Mouse (Mus musculus) cerebellum, adult 18-20 months (tissue): ENCODE data around the gene Ndufaf2.

Experiments
- DNase-seq, 2 experiments: peaks; one replicate each; pipeline ENCODE4 v3.0.0; 2021

Gene Ndufaf2

DNA sequence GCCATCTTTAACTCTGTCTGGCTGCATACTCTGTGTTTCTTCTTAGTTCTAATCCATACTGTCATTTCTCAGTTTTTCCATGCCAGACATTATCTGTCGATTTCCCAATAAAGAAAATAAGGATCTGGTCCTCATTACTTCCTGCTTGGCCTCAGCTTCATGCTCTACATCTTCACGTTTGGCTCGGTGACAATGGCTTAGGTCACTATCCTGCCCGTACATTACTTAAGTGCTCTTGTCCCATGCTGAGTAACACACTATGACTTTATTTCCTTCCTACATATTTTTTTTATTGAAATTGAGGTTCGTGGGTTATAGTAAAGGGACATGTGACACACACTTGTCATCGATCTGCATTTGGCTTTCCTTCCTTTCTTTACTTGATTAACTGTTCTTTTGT is 143.3 kb downstream of the Ndufaf2 start:
- DNase-seq: no peak

DNA sequence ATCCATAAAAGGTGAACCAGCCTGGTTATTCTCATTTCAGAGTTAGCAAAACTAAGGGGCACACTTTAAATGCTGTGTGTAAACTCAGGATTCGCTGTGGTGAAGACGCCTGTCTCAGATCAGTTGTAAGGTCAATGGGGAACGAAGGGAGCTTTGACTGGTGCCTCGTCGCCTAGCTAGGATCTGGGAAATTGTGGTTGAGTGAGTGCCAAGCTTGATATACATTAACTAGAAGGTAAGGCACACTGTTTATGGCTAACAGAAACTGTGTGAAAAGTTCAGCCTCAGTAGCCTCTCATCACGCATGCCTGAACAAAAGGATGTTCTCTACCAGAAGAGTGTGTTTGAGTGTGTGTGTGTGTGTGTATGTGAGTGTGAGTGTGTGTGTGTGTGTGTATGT is 144.6 kb downstream of the Ndufaf2 start:
- no peak for DNase-seq

DNA sequence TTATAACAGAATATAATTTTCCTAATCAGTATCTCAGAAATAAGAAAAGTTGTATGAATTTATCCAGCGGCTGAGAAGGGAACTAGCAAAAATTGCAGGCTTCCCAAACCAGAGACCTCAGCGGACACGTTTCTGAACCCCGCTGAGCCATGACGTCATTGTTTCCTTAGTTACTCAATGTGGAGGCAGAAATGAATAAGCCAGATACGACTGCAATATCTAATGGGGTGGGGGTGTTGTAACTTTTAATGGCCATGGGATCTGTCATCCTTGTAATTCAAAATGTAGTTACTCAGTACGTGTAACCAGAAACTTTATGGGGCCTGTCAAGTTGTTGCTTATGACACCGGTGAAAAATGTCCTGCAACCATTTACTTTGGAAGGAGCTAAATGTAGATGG is 145.3 kb downstream of the Ndufaf2 start:
- DNase-seq: no peak

DNA sequence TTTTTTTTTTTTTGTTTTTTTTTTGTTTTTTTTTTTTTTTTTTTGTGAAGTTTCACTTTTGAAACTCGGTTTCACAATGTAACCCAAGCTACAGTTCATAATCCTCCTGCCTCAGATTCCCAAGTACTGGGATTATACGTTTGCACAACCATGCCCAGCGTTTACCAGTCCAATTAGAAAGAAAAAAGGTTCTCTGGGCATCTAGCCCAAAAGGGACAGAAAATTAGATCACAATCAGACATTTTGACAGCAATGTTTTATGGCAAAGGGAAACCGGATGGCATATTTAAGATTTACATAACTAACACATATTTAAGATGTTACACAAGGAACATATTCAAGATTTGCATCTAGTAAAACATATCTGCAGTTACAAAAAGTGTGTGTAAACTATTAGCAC is 150.6 kb downstream of the Ndufaf2 start:
- no peak for DNase-seq

DNA sequence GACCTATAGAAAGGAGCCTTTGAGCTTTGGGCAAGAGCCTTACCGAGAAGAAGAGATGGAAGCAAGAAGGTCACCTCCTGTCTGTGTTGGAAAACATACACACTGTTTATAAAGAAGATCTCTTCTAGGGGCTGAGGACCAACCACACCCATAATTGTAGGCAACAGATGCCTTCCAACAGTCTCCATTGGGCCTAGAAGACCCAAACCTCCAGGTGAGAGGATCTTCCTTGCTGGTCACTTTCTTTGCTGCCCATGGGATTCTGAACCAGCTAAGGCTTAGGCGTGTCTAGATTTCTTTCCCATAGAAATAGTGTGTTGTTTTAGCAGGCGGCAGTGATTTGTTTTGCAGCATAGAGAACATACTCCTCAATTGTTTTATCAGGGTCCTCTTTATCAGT is 162.1 kb downstream of the Ndufaf2 start:
- DNase-seq: no peak

DNA sequence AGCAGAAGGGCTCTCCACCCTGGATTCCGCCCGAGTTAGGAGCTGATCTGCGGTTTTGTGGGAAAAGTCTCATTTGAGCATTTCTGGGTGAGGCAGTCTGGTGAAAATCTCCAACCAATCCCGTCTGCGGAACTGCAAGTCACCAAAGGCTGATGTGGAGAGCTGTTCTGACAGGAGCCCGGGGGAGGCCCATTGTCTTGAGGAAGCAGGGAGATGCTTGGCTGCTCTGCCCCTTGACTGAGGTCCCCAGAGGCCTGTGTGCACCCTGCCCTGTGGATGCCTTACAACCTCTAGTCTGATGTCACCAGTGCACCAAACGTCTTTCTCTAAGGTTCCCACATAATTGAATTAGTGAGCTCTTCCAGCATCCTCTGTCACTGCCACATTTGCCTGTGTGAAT is 163.2 kb downstream of the Ndufaf2 start:
- DNase-seq: no peak

DNA sequence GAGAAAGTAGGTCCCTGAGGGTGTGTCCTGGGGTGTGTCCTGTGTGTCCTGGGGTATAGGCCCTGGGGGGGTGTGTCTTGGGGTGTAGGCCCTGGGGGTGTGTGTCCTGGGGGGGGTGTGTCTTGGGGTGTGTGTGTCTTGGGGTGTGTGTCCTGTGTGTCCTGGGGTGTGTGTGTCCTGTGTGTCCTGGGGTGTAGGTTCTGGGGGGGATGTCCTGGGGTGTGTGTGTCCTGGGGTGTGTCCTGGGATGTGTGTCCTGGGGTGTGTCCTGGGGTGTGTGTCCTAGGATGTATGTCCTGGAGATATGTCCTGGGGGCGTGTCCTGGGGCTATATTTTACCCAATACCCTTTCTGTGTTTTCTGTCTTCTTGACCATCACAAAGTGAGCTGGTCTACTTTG is 165.8 kb downstream of the Ndufaf2 start:
- DNase-seq: no peak

DNA sequence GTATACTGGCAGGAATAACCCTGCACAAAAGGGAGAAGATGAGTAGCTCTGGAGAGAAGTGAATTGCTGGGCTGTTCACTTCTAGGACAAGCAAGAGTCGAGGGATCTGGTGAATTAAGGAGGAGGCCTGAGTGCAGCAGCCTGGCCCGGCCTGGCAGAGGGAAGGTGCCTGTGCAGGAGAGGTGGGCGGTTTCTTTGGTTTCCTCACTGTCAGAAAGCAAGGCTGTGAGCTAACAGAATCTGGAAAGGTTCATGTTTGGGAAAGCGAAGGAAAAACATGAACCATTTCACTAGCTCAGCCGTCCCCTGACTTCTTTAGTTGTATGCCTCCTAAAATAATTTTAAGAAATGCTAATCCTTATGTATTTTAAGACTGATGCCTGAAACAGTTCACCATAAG is 173.8 kb downstream of the Ndufaf2 start:
- no peak for DNase-seq

DNA sequence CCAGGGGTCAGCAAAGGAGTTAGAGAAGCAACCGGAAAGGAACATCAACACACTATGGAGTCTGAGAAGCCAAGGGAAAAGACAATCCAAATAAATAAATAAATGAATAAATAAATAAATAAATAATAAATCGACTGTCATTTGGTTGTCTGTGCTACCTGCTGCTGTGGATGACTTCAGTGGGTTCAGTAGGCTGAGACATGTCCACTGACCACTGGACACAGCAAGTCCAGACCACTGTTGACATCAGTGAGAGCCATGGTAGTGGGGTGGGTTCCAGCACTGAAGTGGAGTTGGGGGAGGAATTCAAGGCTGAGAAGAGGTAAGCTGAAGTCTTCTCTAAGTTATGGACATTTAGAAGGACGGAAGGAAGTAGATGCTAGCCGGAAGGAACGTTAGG is 174.2 kb downstream of the Ndufaf2 start:
- no peak for DNase-seq

DNA sequence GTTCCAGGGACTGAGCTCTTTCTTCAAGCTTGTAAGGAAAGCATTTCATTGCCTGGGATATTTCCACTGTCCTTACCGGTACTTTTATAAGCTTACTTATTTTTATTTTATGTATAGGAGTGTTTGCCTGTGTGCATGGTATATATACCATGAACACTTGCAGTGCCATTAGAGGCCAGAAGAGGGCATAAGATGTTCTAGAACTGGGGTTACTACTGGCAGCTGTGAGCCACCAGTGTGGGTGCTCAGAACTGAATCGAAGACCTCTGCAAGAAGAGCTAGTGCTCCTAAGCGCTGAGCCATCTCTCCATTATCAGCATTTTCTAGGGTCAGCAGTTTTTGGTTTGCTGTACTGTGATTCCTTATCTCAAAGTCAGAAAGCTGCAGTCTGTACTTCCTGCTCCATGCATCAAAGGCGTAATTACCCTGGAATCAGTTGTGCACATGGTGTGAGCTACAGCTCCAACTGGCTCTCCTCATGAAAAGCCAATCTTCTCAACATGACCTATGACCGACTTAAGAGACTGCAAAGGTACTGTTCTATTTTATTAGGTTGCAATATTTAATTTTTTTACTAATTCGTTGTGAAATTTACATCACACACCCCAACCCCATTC is 175.1 kb downstream of the Ndufaf2 start:
- DNase-seq: no peak

DNA sequence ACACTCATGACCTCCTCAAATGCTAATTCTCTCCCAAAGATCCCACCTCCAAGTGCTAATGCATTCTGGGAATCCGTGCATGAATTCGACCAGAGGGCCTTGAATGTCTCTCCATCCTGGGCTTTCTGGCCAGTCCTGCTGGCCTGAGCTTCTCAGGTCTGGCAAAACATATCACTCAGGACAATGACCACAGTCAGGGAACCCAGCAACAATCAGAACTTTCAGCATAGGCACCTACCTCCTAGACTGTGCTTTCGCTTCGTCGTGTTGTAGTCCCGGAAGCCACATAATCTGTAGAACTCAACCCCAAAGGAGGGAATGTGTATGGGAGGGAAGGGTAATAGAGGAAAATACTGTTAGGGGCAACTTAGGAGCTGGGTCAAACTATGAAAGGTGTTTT is 179.0 kb downstream of the Ndufaf2 start:
- DNase-seq: no peak

DNA sequence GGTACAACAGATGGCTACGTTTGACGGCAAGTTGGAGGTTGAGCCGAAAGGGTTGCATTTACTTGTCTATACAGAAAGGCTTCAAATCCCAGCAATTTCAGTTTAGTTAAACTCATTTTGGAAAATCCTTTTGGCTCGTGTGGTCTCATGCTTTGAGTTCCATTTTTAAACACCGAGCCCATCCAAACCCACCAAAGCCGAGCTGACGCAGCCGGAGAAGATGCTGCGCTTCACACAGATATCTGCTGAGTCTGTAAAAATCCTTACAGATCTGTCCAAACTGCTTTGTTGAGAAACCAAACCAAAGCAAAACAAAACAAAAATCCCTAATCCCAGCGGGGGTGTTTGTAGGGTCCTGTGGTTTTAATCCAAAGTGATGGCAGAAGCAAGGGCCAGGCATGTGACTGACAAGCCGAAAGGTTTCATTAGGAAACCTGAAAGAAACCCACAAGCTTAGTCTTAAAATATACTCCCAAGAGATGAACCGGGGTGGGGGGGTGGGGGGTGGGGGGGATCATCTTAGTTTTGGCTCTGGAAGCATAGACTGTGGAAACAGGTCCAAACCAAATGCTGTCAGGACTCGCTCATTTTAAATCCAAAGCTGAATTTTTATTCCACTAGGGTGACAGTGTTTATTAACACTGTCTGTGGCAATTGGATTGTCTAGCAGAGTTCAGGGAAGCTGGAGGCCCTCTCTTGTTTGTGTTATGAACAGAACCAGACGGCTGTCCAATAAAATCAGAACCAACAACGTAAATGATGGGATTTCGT is 181.4 kb downstream of the Ndufaf2 start:
- DNase-seq: no peak

DNA sequence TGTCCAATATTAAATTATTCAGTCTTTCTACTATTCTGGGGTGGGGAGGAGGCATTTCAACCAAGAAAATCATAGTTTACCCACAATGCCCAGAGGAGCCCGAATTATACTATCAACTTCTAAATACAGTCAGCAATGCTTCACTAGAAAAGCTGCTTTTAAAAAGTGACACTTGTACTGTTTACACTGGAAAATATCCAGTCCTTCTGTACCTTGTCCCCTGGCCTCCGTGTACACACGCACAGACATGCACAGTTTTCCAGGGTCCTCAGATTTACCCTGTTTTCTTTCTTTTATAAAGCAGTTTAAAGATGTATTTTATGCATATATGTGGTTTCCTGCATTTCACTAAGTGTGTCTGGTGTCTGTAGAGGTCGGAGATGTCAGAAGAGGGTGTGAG is 186.0 kb downstream of the Ndufaf2 start:
- no peak for DNase-seq

DNA sequence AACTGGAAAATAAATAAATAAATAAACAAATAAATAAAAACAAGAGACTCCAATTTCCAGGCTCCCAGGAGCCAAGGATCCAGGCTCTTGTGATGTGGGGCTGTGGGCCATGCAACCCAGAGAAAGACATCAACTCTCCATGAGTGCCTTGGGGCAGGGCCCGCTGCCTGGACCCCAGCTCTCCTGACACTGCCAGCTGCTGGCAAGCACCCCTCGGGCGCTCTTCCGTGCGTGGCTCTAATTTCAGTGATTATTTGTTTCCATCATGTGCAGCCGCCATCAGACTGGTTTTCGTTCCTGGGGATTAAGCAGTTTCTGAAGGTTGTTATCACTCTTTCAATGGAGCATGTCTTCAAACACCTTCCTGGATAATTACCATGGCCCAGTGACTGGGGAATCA is 186.6 kb downstream of the Ndufaf2 start:
- DNase-seq: no peak

DNA sequence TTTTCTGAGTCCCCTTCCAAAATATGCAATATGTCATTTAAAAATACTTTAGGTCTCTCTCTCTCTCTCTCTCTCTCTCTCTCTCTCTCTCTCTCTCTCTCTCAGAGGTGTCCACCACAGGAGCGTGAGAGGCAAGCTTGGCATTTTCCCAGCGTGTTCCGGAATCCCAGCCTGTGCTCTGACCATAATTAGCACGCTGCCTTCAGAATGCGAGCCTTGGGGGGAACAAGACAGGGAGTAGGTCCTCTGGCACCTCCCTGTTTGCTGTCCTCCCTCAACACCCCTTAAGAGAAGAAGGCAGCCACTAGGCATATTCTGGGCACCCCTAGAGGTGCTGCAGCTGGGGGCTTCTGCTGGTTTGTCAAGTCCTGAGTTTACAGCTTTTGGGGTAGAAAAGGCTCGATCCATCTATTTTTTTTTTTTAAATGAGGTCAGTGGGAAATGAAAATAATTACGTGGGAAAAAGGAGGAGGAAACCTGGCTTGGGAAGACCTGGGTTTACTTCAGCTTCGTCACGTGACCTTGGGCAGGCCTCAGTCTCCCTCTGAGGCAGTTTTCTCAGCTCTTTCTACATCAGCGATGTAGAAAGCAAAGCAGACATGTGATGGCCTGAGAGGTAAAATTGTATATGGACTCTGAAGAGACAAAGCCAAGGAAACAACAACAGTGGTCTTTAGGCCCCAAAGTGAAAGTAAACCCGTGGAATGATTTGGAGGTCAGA is 187.8 kb downstream of the Ndufaf2 start:
- DNase-seq: peak in 1 of 2 experiments; percentile 10

DNA sequence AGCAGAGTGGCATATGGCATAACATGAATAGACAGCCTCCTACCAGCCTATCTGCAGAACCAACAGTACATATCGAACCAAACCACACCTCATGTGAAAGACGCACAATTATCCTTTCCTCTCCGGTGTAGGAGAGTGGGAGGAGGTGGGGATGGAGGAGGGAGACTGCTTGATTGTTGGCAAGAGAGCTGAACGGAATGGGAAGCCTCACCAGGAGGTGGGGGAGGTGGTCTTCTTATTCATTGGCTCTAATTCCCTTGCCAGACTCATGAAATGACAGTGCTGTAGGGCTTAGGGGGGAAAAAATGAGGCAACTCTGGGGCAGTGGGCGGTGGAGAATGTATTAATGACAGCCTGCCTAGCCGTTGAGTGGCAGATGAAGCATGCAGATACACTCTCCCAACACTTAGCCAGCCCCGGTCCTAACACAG is 188.4 kb downstream of the Ndufaf2 start:
- DNase-seq: no peak

DNA sequence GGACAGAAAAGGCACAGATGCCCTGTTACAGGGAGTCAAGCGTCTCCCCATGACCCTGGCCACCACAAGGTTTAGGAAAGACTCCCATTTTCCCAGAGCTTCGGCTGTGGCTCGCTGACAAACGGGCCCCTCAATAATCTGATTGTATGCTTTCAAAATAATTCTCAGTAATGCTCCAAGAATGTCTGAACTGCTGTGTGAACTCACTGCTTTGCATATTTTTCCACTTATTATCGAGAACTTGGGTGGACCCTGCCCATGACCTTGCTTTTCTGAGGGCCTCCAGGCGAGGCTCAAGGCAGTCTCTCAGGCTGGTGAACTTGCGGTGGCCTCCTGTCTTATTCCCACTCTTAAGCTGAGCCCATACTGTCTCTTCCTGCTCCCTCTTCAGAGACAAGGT is 193.8 kb downstream of the Ndufaf2 start:
- DNase-seq: no peak

DNA sequence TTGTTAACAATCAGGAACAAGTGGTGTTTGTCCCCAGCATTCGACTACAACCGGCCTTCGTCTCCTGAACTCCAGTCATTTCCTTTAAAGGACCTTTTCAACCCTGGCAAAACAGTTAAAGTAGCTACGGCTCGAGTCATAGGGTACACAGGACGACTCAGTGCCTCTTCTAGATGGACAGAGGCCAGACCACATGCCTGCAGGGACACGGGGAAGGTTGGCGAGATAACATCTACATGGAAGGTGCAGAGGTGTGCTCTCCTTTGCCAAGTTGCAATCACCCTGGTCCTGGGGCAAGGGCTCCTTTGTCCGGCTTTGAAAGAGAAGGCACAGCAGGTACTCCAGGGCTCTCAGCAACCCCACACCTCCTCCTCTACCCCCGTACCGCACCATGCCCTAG is 195.0 kb downstream of the Ndufaf2 start:
- DNase-seq: no peak

DNA sequence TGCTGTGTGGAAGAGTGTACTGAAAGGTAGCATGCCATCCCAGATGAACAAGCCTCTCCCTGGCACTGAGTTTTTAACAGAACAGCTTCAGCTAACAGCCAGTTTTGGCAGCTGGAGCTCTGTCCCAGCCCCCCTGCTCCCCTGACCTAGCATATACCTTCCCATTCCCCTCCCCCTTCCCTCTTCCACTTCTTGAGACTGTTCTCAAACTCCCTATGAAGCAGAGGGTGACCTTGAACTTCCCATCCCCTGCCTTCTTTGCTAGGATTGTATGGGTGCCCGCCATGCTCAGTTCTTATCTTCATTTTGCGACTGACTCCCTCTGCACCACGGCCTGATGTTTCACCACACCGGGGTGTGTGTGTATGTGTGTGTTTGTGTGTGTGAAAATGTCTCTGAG is 195.7 kb downstream of the Ndufaf2 start:
- no peak for DNase-seq

DNA sequence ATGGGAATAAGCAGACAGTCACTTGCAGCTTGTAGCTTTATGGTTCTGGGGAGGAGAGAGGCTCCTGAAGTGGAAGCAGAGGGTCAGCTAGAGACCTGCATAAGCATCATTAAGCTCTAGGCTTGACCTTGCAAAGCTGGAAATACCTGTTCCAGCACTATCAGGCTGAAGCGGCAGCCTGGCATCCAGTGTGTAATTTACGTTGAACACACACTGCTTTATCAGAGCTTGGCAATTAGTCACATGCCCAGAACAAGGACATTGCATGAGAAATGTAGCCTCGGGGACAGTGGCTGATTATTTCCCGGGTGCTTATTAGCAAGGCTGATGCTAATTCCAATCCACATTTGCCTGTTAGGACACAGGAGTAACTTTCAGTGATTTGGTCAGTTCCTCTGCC is 196.5 kb downstream of the Ndufaf2 start:
- no peak for DNase-seq

DNA sequence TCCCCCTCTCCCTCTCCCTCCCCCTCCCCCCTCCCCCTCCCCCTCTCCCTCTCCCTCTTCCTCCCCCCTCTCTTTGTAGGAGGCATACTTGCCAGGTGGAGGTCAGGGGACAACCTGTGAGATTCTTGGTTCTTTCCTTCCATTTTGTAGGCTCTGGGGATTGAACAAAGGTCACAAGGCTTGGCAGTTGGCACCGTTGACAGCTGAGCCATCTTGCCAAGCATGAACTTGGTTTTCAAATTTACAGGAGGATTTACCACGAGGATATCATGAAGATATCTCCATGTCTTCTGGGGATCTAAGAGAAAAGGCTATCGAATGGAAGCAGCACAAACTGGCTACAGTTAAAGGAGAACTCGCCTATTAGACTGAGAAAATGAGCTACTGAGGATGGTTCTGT is 196.9 kb downstream of the Ndufaf2 start:
- DNase-seq: no peak

DNA sequence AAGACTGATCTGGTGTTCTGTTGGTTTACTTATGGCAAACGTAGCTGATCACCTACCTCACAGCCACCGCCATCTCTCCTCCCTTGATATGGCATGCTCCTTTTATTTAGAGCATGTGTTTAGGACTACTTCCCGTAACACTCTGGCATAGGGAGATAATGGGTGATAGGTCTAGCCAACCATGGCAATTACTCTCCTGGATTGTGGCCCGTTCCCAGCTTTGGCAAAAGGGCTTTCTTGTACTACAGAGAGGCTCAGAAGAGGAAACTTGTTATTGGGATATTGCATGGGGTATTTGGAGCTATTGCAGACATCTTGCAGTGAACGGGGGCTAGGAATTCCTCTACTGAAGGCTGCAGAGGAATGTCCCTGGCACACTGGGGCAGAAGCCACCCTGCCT is 197.9 kb downstream of the Ndufaf2 start:
- DNase-seq: no peak

DNA sequence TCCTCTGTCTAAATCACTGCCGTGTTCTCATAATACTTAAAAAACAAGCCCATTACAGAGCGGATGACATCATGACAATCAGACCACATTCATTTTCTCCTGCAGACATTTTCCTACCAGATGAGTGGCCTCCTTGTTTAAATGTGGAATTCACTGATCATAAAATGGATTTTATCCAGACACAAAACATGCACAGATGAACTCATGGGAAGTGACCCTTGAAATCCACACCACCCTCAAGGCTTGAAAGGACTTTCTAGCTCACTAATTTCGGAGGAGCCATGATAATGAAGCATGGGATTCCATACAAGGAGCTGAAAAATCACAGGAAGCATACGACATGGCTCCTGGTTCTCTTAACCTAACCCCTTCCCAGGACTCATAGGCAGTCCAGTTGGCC is 198.5 kb downstream of the Ndufaf2 start:
- no peak for DNase-seq

DNA sequence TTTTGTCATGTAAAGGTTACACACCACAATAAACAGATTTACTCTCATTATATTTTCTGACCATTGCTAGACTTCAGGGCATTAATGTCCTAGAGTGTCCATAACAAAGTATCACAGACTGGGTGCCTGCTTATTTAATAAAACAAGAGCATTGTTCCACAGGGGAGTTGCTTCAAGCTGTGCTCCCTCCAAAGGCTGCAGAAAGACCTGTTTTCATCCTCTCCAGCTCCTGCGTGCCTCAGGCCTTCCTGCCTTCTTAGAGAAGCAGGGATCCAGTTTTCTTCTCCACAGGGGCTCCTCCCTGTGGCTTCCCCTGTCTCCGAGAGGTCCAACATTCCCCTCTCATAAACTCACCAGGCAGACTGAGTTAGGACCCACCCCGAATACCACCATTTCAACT is 202.2 kb downstream of the Ndufaf2 start:
- no peak for DNase-seq
